Mouse (Mus musculus) common myeloid progenitor, adult 5-6 weeks (primary cell): ENCODE measurements around the gene Mcf2l. TPM values are rescaled to one million over a fixed set of nuclear protein-coding genes. Genes with fewer than 3 reads are reported as not detected.
A peak's percentile ranks its signal among the peaks of the same experiment; 100 is the strongest.

Source experiments
- ATAC-seq: replicated peaks from 2 replicates; pipeline ENCODE4 v1.8.0; 2016; ENCODE audit warnings: low read depth, mild to moderate bottlenecking, moderate TSS enrichment, inconsistent platforms; ENCODE audit not compliant: poor library complexity, severe bottlenecking
- total RNA-seq: library from RNA; stranded (forward); fragments of 200-1000, 187-1606 nt; gene quantifications from 2 replicates; pipeline ENCODE4 v1.2.3, GENCODE M21; 2017

Gene Mcf2l
- 4.3 and 7.9 TPM in 2 replicates for total RNA-seq

DNA sequence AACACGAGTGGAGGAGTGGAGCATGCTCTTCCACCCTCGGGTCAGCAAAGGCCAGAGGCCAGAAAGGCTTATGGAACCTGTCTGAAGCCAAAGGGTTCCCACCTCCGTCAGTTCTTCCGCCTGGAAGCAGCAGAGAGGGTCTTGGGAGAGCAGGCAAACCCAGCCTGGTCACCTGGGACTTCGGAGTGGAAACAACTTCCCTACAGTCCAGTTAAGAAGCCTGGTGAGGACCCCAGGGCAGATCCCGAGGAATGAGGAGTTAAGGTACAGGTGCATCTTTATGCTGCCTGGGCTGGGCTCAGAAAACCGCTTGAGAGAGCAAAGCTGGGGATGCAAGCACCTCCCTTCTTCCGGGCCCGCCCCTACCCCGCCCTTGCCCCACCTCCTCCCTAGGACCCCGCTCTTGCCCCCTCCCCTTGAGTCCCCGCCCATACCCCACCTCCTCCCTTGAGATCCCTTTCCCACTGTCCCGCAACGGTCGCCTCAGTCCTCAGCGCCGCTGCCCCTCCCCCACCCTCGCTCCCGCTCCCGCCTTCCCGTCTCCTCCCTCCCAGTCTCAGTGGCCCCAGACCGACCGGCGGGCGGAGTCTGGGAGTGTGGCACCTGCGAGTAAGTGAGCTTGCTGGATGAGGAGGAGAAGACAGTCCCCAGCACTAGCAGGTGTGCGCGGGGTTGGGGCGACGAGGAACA, at the start of gene Mcf2l:
Gene Mcf2l, plus strand, starts transcription at position 450 of the 690 bp plus-strand sequence.
- peak; percentile 52 for ATAC-seq

DNA sequence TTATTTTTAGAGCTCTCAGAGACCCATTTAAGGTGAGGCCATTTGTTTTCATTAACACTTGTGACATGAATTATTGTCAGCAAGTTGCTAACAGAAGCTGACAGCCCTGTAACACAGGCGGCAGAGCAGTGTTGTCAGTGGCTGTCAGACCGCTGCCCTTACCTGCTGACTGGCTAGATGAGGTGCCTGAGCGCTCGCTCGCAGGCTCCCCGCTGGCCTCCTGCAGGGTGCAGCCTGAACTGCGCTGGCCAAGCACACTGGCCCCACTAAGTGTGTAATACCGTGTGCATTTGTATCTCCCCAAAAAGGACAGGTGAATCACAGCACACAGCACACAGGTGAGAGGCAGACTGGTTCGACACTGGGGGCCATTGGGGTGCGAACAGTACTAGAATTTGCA, 49.0 kb upstream of the Mcf2l start:
- ATAC-seq, result no peak

DNA sequence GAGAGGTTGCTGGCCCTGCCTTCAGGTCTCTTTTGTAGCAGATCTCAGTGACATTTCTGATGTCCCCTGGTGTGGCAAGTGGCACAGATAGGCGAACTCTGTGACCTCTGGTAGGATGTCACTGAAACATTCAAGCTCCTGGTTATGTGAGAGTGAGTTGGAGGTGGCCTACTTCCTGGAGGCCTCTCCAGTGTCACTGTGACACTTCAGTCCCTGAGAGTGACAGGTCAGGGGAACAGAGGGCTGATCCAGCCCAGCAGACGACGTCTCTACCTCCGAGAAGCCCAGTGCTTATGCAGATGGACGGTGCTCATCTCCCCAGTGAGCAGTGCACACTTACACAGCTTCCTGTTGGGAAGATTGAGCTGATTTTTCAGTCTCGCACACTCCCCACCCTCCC, 48.4 kb upstream of the Mcf2l start:
- peak; percentile 34 for ATAC-seq

DNA sequence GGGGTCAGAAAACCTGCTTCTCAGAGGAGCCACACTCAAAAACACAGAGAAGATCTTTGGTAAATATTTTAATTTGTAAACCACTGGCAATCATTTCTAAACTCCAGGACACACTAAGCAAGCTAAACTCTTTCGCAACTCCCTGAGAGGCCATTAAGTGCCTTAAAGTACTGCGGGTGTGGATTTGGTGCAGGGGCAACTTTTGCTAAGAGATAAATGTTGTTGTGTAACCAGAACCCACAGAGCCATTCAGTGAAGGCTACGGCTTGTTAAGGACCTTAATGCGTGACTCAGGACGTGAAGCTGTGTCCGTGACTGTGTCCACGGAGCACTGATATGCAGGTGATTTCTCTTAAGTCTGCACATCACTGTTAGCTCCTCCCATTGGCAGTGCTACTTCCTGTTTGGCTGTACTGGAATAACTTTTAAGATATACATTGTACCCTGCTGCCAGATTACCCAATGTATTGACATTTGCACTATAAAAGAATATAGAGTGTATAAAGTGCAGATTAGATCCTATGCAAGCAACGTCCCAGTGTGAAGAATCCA, 47.8 kb upstream of the Mcf2l start:
- ATAC-seq, result peak; percentile 30

DNA sequence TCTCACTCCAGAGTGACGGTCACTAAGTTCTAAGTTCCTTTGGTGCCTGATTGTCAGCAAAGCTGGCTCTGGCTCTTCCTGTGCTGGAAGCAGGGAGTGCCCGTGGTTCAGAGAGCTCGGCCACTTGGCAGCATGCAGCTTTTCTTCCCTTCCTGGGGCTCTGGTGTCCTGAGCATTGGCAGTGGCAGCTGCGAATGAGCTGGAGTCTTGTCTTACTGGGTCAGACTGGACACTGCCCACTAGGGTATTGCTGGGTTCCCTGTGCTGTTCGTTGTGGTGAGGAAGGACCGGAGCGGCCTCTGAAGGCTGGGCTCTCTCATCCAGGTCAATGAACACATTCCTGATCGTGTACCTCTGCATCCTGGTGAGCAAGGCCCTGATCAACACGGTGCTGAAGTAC, 46.5 kb upstream of the Mcf2l start:
- no peak for ATAC-seq

DNA sequence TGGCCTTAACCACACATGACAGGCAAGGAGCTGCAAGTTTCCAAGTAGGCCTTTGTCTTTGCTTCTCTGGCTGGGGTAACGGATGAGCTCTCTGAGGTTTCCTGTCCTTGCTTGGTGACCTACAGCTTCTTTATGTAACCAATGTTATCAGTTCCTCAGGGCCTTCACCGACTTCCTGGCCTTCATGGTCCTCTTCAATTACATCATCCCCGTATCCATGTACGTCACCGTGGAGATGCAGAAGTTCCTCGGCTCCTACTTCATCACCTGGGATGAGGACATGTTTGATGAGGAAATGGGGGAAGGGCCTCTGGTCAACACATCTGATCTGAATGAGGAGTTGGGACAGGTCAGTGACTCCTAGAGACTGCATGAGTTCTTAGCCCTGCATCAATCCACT, 45.3 kb upstream of the Mcf2l start:
- peak; percentile 53 for ATAC-seq

DNA sequence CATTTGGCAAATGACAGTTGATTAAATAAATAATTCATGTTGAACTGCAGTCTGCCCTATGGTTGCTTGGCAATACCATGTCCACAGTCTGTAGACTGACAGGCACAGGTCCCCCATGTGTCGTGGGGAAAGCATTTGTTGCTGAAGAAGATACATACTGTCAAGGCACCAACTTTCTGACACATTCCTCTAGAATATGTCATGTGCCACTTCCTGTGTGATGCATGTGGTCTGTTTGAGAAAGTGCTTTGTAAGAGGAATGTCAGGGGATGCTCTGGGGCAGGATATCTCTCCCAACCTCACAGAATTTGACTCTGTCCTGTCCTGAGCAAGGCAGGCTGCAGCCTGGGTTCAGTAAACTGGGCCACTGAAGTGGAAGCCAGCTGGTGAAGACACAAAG, 44.2 kb upstream of the Mcf2l start:
- no peak for ATAC-seq

DNA sequence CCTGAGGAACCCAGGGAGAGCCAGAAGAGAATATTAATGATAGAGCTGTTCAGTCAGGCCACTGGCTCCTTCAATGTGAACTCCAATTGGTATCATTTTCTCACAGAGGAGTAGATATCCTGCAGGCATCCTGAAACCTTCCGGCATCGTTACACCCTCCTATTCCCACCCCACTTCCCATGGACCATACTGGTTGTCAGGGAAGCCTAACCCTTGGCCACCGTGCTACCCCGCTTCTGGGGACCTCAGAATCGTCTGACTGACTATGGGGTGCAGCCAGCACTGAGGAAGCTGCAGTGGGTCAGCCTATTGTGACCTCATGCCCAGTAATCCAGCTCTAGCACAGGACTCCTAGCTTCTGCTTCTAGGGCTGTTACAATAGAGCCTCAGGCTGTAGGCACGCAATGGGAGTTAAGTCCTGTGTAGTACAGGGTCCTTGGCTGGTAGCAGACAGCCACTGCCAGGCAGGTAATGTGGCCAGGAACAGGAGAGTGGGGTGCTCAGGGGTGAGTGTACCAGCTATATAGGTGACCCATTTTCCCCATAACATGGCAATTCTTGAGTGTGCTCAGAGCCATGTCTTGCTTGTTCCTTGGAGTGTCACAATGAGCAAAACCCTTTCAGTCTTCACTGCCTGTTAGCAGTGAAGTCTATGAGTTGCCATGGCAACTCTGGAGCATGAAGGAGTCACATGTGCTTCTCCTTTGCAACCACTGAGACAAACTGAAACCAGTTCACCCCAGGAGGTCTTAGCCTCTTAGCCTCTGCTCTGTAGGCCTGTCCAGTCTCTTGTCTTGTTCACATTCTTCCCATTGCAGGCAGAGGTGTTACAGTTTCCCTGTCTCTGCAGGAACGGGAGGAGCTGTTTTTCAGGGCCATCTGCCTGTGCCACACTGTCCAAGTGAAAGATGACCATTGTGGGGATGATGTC, 41.7 kb upstream of the Mcf2l start:
- ATAC-seq, result no peak

DNA sequence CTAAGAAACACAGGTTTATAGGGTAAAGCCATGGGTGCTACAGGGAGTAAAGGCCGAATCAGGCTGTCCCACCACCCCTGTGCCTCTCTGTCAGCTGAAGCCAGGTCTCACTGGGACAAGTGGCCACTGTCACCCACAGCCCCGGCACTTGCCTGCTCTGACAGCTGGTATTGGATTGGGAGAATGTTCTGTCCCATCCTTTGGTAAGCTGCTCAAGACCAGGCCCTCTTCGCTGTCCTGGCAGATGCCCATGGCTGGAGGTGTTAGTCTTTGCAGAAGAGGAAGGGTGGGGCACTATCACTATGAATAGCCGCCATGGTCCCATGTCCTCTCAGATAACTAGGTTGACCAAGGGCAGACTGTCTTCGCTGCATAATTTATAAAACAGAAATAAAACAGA, 40.0 kb upstream of the Mcf2l start:
- no peak for ATAC-seq

DNA sequence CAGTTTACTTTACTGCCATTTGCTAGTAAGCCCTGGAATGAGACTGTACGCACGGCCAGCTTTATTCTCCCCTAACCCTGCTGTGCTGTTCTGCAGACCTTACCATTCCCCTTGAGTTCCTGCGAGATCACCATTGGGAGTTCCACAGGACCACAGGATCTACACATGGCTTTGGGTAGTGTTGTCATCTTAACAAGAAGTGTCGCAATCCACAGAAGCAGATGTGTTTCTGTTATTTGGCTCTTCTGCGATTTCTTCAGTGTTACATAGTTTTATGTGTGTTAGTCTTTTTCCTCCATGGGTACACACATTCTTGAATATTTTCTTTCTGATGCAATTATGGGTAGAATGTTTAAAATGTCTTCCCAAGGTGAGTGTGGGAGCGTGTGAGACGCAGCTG, 32.8 kb upstream of the Mcf2l start:
- ATAC-seq, result 0 out of 2 replicates have a peak, but pooled peaks have one; percentile 29

DNA sequence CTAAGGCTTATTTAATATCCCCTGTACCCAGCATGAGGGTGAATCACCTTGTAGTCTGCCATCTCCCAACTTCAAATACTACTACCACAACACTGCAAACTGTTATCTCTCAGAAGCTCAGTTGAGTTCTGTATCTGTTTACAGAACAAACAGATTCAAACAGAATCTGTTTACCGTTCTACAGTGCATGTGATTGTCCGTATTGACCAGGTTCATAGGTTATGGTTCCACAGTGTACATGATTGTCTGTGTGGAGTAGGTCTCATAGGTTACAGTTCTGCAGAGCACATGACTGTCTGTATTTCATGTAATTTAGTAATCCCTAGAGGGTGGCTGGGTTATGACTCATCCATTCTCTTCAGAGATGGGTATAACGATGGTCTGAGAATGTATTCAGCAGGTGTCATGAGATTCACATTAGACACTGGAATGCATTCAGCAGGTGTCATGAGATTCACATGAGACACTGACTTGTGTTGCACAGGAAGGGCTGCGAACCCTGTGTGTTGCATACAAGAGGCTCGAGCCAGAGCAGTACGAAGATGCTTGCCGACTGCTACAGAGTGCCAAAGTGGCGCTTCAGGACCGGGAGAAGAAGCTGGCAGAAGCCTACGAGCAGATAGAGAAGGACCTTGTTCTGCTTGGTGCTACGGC, 31.1 kb upstream of the Mcf2l start:
- no peak for ATAC-seq

DNA sequence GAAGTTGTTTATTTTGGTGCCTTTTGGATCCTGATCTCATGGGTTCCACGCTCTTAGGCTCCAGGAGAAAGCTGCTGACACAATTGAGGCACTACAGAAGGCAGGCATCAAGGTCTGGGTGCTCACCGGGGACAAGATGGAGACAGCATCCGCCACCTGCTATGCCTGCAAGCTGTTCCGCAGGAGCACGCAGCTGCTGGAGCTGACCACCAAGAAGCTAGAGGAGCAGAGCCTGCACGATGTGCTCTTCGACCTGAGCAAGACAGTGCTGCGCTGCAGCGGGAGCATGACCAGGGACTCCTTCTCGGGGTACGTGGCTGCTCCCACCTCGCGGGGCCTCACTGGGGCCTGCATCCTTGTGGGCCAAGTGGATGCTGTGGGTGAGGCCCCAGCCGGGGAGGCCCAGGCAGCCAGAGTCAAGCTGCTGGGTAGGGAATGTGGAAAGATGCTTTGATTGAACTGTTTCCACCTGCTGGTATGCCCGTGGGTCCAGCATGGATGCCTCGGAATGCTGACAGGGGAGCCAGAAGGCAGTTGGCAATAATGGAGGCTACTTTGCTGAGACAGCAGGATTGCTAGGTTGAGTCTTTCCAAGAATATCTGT, 29.2 kb upstream of the Mcf2l start:
- ATAC-seq, result no peak

DNA sequence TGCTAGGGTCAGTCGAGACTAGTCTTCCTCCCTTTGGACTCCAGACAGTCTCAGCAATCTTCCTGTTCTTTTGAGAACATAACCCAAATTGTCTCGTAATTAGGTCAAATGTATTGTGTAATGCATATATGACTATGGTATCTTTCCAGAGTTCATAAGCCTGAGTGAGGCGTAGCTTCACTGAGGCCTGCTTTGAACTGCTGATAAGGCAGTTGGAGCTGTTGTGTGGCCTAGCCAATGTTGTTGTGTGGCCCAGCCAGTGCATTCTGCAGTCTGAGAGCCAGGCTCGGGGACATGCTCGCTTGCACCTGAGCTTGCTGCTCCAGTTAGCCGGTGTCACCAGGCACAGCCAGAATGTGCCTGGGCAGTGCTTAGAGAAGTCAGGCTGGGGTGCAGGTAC, 27.2 kb upstream of the Mcf2l start:
- ATAC-seq, result no peak

DNA sequence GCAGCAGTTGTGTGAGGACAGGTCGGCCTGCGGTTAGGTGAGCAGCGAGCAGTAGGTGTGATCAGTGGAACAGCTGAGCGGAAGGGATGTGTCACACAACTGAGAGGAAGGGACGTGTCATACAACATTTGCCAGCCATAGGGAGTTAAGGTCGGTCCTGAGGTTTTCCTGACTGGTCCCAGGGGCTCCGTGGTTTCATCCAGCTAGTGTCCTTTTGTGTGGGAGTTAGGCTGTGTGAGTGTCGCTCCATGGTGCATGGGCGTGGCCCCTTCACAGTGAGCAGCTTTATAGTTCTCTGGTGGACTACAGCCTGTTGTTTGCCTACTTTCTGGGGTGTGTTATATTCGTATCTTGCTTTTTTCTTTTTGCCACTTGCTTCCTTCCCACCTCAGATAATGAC, 22.4 kb upstream of the Mcf2l start:
- ATAC-seq, result no peak

DNA sequence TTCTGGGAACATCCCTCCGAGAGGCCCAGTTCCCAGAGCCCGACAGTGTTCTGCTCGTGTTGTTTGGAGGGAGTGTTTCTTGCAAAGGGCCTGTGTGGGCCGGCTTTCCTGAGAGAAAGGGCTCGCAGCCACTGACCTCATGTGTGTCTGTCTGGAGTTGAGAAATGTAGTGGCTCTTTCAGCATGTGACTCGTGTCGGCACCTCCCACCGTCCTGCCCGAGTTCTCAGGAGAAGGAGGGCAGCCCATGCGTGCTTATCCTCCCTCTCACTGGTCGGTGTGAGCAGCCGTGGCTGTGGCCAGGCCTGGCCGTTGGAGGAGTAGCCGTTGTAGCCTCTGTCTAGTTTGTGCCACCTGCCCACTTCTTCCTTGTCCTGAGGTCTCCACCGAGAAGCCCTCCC, 17.6 kb upstream of the Mcf2l start:
- ATAC-seq, result no peak

DNA sequence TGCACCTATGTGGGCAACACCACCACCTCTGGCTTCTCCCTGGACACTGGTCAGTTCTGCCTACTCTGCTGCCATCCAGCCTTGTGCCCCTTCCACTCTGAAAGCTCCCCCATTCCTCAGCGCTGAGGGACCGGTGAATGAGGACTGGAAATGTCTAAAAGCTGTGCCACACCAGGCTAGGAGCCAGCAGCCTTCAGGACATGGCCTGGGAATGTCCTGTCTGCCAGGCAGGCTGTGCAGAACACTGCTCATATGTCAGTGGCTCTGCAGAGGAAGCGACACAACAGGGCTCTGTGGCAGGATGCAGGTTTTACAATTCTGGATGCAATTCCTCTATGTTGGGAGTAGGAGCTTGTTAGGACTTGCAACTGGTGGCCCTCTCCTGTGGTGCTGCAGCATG, 10.5 kb upstream of the Mcf2l start:
- no peak for ATAC-seq

DNA sequence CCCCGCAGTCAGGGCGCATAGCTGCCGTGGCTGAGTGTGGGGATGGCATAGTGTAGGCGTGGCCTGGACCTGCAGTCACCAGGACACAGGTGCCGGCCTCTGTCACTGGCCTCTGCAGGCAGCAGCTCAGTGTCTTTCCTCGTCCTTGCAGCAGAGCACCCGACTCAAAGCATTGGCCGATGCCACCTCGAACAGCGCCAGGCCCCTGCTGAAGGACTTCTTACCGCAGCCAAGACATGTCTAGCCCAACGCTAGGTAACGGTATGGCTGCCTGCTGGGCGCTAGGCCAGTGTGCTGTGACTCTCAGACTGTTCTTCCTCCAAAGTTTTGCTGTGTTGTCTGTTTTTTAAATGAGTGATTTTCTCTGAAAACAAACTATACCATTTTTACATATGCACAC, 10.0 kb upstream of the Mcf2l start:
- ATAC-seq, result no peak

DNA sequence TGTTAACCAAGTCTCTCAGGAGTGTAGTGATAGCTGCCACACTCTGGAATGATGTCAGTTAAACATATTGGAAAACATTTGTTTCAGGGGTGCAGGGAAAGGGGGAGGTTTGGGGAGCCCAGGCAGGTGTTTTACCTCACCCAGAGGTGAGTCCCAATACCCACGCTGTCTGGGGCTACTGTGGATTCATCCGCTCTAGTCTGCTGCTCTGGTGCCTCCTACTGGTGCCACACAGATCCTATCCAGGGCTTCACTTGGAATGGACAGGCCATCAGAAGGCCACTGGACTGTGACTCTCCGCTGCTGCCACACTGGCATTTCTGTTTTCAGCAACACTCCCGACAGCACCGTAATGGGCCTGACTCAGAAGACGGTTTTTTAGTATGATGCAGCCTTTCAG, 7.8 kb upstream of the Mcf2l start:
- ATAC-seq, result no peak

DNA sequence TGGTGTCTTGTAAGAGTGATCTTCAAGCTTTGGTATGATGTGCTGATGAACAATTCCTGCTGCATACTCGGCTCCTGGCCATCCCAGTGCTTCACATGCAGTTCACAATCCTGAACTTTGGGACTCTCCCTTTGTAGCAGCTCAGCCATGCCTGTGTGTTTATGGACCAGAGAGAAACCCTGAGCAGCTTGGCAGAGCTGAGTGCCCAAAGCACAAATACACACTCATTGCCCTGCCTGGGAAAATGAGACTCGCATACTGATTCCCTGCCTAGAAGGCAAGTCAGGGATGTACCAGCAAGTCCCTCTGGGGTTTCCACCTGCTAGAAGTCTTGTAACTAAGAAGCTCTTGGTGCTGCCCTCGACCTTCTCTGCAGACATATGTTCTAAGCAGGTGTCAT, 3.9 kb upstream of the Mcf2l start:
- no peak for ATAC-seq

DNA sequence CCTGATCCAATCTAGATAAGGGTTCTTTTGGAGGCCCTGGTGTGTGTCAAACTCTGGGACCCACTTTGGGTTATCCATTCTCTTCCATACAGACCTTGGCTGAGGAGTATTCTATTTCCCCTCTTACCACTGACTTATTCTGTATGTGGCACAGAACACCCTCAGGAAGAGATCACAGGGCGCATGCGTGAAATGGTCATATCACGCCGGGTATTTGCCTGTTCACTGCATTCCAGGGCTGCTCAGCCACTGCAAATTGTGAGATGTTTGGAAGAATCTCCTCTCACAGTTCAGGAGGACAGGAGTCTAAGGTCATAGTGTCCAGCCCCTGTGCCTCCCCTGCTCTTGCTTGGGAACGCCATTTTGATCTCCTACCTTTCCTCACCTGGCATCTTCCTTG, 3.0 kb upstream of the Mcf2l start:
- no peak for ATAC-seq
